Mouse (Mus musculus) ES-Bruce4 (cell line): ENCODE measurements around the gene Cep95.

Source experiments
- CTCF ChIP-seq: IDR thresholded peaks from one replicate; pipeline ENCODE4 v1.8.1; 2011; ENCODE audit warnings: low read depth, low read length
- EP300 ChIP-seq: IDR thresholded peaks from 2 replicates; pipeline ENCODE4 v1.6.1; 2011; ENCODE audit warnings: low read depth, low read length; ENCODE audit not compliant: insufficient read depth
- POLR2A ChIP-seq: IDR thresholded peaks from one replicate; pipeline ENCODE4 v1.8.1; 2011; ENCODE audit warnings: low read length; ENCODE audit not compliant: insufficient read depth

DNA sequence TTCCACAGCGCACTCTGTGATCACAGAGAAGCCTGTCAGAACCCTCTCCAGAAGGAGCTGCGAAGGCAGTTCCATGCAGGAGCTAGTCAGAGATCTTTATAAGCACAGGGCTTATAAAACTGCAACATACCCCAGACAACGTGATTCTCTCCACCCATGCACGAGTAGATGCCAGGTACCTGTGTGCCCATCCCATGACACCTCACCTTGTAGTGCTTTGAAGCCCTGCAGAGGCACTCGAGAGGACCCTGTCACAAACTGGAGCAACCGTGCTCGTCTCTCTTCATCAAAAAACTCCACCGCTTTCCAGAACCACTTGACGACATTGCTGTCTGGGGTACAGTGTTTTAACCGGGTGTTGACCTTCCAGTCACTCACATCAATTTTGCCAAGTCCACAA is 35.4 kb downstream of the Cep95 start:
- TF ChIP-seq CTCF (no peak), POLR2A (no peak), EP300 (no peak)
